Comparison of ENCODE assay signal across 14 mouse cellular contexts in the genomic region with DNA sequence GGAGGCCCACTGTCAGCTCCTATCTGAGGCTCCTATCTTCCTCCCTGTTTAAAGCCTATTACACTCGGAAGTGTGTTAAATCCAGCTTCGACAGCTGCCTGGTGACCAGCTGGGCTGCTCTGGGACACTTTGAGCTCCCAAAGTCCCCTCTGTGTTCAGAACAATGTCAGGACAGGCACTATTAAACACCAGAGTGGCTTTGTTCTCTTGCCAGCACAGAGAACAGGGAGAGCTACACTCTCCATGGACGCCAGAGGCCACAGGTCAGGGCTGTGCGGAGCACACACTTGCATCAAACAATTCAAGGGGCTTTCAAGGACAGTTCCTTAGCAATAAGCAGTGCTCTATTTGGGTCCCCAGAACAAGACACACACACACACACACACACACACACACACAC. TPM values are rescaled to one million over a fixed set of nuclear protein-coding genes. Genes with fewer than 3 reads are reported as not detected.
DNase-seq lines count a peak whose midpoint lies in the region; ATAC-seq and TF ChIP-seq lines count a peak whose summit lies in the region.
"Had no signal": no experiment of that assay in that cellular context is flagged by ENCODE, and none has a peak within 500 bp of the region (broad histone marks: within the 10 kb centered on the region; RNA-seq: fewer than 3 reads in every experiment).

No protein-coding gene starts in this region.

- 43% methylated on average over 4 of the region's 4 CpGs for WGBS in cerebellum, adult 2 months
- WGBS in hindbrain, embryonic 16.5 days, result 14% methylated on average over 4 of the region's 4 CpGs

- DNase-seq in cerebellum, adult 2 months, result no peak
- DNase-seq in cerebellum, postnatal 14 days, result no peak
- DNase-seq in left cerebral cortex, adult 2 months (ENCODE audit: extremely low spot score in 1 of 2, low spot score in 2 of 2), result no peak
- no peak for DNase-seq in left cerebral cortex, postnatal 36 days (ENCODE audit: low spot score in 2 of 2)
- DNase-seq in right cerebral cortex, postnatal 25 days, result no peak
- no peak for DNase-seq in Muller cell, postnatal 12 days (ENCODE audit: inconsistent ontology term)
- DNase-seq: cerebellum, adult 11 months; heart, postnatal 14 days; kidney, adult 2 months; left cerebral cortex, postnatal 4 days; lung, adult 18-20 months; thymus, adult 2 months had no signal

- H3K36me3 ChIP-seq in hindbrain, embryonic 16.5 days (ENCODE audit: control insufficient read depth, insufficient read depth, low read length), result peaks cover 12% of the 10 kb centered on the region; the same call in 1 of the 2 replicates
- H3K36me3 ChIP-seq in testis, adult 2 months (ENCODE audit: control insufficient read depth, insufficient read depth, low read length), result no peaks in the 10 kb centered on the region

- H3K9ac ChIP-seq in hindbrain, embryonic 16.5 days (ENCODE audit: low read depth, low read length), result no peak overlapping the region

- 0 out of 2 replicates have a peak, but pooled peaks have one; percentile 8 for ATAC-seq in hindbrain, embryonic 16.5 days

- no peak for TF ChIP-seq CTCF in cerebellum, adult 2 months (IDR thresholded peaks at IDR 0.05; ENCODE audit: borderline replicate concordance, insufficient read depth, low read depth, low read length)
- no peak for TF ChIP-seq CTCF in left cerebral cortex, adult 2 months (IDR thresholded peaks at IDR 0.05)
- no peak for TF ChIP-seq CTCF in testis, adult 2 months (IDR thresholded peaks at IDR 0.05; ENCODE audit: control insufficient read depth, insufficient read depth, insufficient replicate concordance, low read depth, low read length)

- peaks cover 8% of the 10 kb centered on the region for H3K4me1 ChIP-seq in cerebellum, adult 2 months (ENCODE audit: control insufficient read depth, insufficient read depth, low read length)
- peaks cover 8% of the 10 kb centered on the region for H3K4me1 ChIP-seq in hindbrain, embryonic 16.5 days (ENCODE audit: control insufficient read depth, insufficient read depth, low read depth, low read length)
- H3K4me1 ChIP-seq in testis, adult 2 months (ENCODE audit: control insufficient read depth, insufficient read depth, low read length), result no peaks in the 10 kb centered on the region; the same call in none of the 2 replicates

- no peaks in the 10 kb centered on the region for H3K27me3 ChIP-seq in cerebellum, adult 2 months (ENCODE audit: control insufficient read depth, insufficient read depth, low read length)
- no peaks in the 10 kb centered on the region for H3K27me3 ChIP-seq in hindbrain, embryonic 16.5 days (replicated peaks; ENCODE audit: control insufficient read depth, insufficient read depth, low read length)
- no peaks in the 10 kb centered on the region for H3K27me3 ChIP-seq in testis, adult 2 months (ENCODE audit: control insufficient read depth, insufficient read depth, low read length)

- H3K9me3 ChIP-seq in hindbrain, embryonic 16.5 days (ENCODE audit: control insufficient read depth, low read length), result no peaks in the 10 kb centered on the region

- no peak overlapping the region for H3K4me3 ChIP-seq in cerebellum, adult 2 months (replicated peaks; ENCODE audit: insufficient read depth, low read depth, low read length)
- H3K4me3 ChIP-seq in left cerebral cortex, adult 2 months, result no peak overlapping the region
- H3K4me3 ChIP-seq in hindbrain, embryonic 16.5 days (ENCODE audit: low read length), result no peak overlapping the region
- no peak overlapping the region for H3K4me3 ChIP-seq in testis, adult 2 months (ENCODE audit: control insufficient read depth, low read depth, low read length)

- TF ChIP-seq POLR2A in cerebellum, adult 2 months (IDR thresholded peaks at IDR 0.05; ENCODE audit: borderline replicate concordance, insufficient read depth, low read length), result no peak
- no peak for TF ChIP-seq POLR2A in testis, adult 2 months (IDR thresholded peaks at IDR 0.05; ENCODE audit: control insufficient read depth, low read depth, low read length)

- H3K4me2 ChIP-seq in hindbrain, embryonic 16.5 days (ENCODE audit: low read length), result no peak overlapping the region

- intact Hi-C loops in left cerebral cortex, adult 2 months (cut with DNase I), result no loop called here
- intact Hi-C loops in left cerebral cortex, postnatal 36 days (cut with DNase I), result no loop called here

- H3K27ac ChIP-seq in cerebellum, adult 2 months (ENCODE audit: insufficient read depth, low read length), result peak overlapping the region; percentile 71; the same call in 1 of the 2 replicates
- peak overlapping the region; percentile 79 for H3K27ac ChIP-seq in left cerebral cortex, adult 2 months
- H3K27ac ChIP-seq in hindbrain, embryonic 16.5 days (ENCODE audit: low read depth, low read length), result no peak overlapping the region
- peak overlapping the region; percentile 36; the same call in 1 of the 2 replicates for H3K27ac ChIP-seq in testis, adult 2 months (ENCODE audit: control insufficient read depth, insufficient read depth, low read depth, low read length)

RNA-seq across cellular contexts. Expression of gene Pdxk, which starts 12.1 kb away (rescaled TPM):
- polyA plus RNA-seq in cerebellum, adult 2 months (2012; rRNA removed), result 82.0 and 83.5 TPM in 2 replicates
- 100 to 1,000 TPM; 114 to 118 TPM for total RNA-seq in left cerebral cortex, adult 2 months (2021)
- 100 to 1,000 TPM; 114 to 120 TPM for total RNA-seq in left cerebral cortex, postnatal 36 days (2021)
- polyA plus RNA-seq in hindbrain, embryonic 16.5 days (2015; fragmentation: Nextera tagmentation; extraction: Ambion mirVana), result 52.5 and 59.5 TPM in 2 replicates
- polyA plus RNA-seq in testis, adult 2 months (2012; rRNA removed), result 3.9 and 4.1 TPM in 2 replicates

RNA-seq across cellular contexts. Expression of gene Cstb, which starts 27.2 kb away (rescaled TPM):
- 112 and 120 TPM in 2 replicates for polyA plus RNA-seq in cerebellum, adult 2 months (2012; rRNA removed)
- total RNA-seq in left cerebral cortex, adult 2 months (2021), result 10 to 100 TPM; 41.0 to 41.7 TPM
- total RNA-seq in left cerebral cortex, postnatal 36 days (2021), result 10 to 100 TPM; 35.4 to 42.4 TPM
- 86.1 and 102 TPM in 2 replicates for polyA plus RNA-seq in hindbrain, embryonic 16.5 days (2015; fragmentation: Nextera tagmentation; extraction: Ambion mirVana)
- polyA plus RNA-seq in testis, adult 2 months (2012; rRNA removed), result 17.6 and 20.3 TPM in 2 replicates

RNA-seq across cellular contexts. Expression of gene Rrp1, which starts 39.8 kb away (rescaled TPM):
- 596 and 620 TPM in 2 replicates for polyA plus RNA-seq in cerebellum, adult 2 months (2012; rRNA removed)
- total RNA-seq in left cerebral cortex, adult 2 months (2021), result 100 to 1,000 TPM; 339 to 348 TPM
- 100 to 1,000 TPM; 348 to 358 TPM for total RNA-seq in left cerebral cortex, postnatal 36 days (2021)
- 422 and 440 TPM in 2 replicates for polyA plus RNA-seq in hindbrain, embryonic 16.5 days (2015; fragmentation: Nextera tagmentation; extraction: Ambion mirVana)
- 349 and 360 TPM in 2 replicates for polyA plus RNA-seq in testis, adult 2 months (2012; rRNA removed)

Comparison
In these comparisons a context has a peak if more than half of its experiments do, and no peak if none do; other contexts are left out.
1. RNA of gene Pdxk, which starts 12.1 kb away (polyA plus RNA-seq): 82.0 to 83.5 TPM in cerebellum, adult 2 months and 52.5 to 59.5 TPM in hindbrain, embryonic 16.5 days; 3.9 to 4.1 TPM in testis, adult 2 months; every median in the first group is over 10 times any median in the second.